Mouse (Mus musculus): Measurements from ENCODE around the gene Mettl16.
A peak's percentile ranks its signal among the peaks of the same experiment; 100 is the strongest.

The Mettl16 gene

DNA sequence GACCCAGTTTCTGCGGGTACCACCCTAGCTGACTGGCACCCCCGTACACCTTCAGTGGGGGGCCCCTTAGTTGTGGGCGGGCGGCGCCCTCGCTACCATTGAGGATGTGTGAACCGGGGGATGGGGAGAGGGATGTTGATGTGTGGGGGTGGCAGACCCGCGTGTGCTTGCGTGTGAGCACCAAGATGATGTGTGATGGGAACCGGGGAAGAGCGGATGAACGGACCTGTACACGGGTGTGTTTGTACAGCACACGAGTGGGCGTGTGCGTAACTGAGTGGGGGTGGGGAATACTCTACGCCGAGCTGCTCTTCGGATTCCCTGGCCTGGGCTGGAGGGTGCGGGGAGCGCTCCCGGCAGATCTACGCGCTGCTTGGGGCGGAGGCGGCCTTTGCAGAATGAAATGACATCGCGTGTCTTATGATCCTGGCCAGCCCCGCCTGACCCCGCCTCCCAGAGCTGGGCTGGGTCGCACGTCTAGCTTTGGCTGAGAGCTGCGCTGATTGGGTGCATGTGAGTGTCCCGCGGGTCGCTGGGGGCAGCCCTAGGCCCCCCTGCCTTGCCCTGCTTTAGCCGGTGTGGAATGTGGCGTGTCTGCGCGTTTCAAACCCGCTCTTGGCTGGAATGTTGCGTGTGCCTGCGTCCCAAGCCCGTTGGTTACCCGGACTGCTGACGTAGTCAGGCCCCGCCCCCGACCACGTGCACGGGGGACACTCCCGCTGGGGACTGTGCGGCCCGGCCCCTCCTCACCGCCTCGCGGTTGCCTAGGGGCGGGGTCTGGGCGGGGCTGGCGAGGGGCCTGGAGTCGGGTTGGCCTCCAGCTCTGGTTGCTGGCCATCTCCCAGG, 61.2 kb downstream of the Mettl16 start:
- DNase-seq (ENCODE audit: low spot score in 2 of 2): peak; percentile 99

DNA sequence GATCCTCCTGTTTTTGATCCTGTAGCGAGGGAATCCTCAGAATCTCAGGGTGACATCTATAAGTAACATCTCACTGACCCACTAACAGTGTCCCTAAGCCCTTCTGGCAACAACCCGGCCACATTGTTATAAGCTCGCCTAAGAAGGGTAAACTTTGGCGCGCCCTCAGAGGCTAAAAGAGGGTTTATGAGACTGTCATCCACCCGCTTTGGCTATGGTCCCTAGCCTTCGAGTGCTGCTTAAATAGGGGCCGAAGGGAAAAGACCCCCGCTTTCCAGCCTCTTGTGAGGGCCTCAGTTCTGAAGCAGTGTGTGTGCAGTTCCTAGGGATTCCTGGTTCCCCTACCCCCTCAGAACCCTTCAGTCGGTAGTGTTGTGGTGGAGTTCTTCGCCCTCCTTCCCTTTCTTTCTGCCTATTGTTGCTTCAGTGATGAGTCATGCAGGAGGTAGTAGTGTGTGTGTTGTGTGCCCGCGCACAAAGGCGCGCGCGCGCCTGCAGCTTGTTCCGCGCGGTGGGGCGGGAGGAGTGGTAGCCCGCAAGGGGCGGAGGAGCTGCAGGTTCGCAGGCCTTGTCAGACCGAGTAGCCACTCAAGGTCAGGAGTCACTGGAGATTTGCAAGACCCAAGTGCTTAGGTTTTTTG, 62.0 kb downstream of the Mettl16 start:
- DNase-seq (ENCODE audit: low spot score in 2 of 2): peak; percentile 46 to 65

DNA sequence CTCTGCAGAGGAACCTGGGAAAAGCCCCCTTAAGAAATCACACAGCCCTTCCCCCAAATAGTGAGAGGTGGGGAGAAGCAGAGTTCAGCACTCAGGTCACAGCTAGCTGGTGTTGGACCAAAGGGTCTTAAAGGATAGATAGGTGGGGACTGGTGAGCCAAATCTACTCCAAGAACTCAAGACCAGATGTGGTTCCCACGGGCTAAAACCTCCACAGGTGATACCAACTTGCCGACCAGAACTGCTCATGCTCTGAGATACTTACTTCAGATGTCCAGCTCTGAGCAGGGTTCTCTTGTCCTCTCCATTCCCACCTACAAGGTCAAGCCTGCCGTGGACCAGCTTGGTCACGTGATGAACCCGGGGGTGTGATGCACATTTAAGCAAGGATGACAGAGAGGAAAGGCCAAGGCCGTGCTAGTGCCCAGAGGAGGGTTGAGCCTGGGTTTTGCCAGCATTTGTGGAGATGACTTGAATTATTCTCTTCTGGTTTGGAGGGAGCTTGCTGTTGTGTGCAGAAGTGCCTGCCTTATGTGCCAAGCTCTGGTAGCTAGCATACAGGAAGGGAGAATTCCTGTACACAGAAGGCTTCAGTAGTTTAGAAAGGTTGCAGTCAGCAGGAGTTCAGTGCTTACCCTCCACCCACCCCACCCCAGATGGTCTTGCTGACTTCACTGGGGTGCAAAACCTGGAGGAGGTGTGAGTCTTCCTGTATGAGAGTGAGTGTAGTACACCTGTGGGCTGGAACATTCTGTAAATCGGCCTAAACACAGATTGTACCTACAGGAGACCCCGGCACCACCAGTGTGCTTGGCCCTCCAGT, 63.1 kb downstream of the Mettl16 start:
- DNase-seq (ENCODE audit: low spot score in 2 of 2): no peak

DNA sequence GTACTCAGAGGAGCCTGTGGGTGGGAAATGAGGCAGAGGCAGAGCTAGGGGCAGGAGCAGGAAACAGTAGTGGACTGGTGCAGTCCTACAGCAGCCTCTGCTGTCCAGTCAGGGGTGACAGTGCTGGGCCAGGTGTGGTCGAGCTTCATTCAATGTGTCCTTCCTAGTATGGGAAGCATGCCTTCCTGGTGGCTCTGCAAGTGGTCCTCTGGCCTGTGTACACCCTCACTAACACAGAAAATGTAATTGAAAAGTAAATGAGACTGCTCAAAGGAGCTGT, 63.7 kb downstream of the Mettl16 start:
- DNase-seq (ENCODE audit: low spot score in 2 of 2): no peak

DNA sequence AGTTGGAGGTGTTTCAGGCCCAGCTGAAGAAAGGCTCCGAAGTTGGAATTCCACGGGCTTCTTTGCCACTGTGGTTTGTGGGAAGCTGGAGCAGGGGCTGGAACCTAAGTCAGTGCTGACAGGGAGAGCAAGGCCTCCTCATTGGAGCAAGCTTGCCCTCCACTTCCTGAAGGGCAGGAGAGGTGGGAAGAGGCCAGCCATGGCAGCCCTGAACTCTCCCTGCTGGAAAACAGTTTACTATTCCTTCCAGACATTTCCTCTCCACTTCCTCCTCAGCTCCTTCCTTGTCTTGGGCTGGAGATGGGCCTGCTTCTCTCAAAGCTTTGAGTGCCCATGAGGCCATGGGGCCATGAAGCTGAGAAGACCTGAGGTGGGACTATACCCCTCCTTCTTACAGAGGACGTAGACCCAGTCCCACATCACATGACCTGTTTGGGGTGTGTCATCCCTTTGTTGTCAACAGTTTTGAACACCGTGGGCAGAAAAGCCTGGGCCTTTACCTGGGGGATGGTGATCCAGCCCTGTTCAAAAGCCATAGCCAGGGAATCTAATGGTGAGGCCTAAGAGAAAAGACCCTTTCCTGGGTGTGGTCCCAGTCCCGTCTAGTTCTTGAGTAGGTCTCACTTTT, 64.1 kb downstream of the Mettl16 start:
- no peak for DNase-seq (ENCODE audit: low spot score in 2 of 2)

DNA sequence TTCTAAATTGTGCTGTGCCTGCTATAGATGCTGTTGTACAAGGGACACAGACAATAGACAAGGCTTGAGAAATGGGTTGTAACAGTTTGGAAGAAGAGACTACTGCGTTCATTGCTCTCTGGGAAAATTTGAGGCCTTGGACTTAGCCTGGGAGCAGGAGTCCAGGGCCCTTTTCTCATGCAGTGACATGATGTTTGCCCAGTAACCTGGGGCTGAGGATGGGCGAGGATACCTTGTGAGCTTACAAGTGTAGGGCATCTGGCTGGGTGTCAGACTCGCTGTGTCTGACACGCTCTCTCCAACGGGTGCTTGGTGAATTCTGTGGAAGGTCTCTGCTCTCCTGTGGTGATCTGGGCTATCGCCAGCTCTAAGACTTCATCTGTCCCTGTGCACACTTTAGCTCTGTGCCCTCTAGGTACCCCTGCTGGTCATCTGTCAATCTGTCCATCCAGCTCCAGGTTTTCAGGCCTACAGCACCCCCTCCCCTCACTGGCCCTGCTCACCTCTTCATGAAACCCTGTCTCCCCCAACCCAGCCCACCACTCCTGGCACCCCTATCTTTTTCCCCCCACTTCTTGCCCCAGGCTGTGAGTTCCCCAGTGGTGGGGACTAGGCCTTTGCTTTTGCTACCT, 65.1 kb downstream of the Mettl16 start:
- DNase-seq (ENCODE audit: low spot score in 2 of 2): no peak

DNA sequence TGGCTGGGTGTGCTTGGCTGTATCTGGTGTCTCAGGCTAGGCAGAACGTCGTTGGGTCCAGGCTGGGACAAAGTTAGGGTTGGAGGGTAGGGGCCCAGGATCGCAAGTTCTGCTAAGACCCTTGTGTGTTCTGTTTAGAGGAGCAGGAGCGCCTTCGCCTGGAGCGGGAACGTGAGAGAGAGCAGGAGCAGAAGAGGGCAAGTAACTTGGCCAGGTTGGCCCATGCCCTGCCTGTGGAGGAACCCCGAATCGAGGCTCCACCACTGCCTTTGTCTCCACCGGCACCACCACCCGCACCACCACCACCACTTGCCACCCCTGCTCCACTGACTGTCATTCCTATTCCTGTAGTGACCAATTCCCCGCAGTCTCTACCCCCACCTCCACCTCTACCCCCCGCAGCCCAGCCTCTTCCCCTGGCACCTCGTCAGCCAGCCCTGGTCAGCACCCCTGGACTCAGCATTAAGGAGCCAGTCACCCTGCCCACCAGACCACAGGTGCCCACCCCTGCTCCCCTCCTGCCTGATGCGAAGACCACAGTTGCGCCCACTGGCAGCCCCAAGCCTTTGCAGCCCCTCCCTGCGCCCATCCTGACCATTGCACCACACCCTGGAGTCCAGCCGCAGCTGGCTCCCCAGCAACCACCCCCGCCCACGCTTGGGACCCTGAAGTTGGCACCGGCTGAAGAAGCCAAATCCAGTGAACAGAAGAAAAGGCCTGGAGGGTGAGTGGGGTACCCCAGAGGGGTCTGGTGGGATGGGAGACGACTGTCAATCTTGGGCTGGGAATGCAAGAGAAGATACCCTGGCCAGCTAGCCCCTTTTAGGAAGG, 65.8 kb downstream of the Mettl16 start:
- DNase-seq (ENCODE audit: low spot score in 2 of 2): no peak

DNA sequence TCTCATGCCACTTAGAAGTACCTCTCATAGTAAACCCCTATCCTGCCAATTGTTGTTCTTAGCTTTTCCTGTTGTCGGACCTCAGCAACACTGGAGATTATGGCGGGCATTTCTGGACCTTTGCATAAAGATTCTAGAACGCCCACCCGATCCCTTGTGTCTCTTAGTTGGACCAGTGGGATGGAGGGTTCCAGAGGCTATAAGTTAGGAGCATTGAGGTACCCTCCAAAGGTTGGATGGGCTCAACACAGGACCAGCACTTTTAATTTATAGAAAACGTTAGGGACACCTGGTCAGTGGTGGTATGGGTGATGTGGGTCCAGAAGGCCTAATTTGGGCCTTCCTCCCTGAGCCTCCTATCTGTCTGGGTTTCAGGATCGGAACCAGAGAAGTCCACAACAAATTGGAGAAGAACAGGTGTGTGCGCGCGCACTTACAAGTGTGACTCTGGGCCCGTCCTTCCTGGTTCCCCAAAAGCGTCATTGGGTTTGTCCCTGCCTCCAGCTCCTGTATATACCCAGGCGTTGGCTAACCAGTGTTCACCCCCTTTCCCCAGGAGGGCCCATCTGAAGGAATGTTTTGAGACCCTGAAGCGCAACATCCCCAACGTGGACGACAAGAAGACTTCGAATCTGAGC, 66.5 kb downstream of the Mettl16 start:
- DNase-seq (ENCODE audit: low spot score in 2 of 2): no peak

DNA sequence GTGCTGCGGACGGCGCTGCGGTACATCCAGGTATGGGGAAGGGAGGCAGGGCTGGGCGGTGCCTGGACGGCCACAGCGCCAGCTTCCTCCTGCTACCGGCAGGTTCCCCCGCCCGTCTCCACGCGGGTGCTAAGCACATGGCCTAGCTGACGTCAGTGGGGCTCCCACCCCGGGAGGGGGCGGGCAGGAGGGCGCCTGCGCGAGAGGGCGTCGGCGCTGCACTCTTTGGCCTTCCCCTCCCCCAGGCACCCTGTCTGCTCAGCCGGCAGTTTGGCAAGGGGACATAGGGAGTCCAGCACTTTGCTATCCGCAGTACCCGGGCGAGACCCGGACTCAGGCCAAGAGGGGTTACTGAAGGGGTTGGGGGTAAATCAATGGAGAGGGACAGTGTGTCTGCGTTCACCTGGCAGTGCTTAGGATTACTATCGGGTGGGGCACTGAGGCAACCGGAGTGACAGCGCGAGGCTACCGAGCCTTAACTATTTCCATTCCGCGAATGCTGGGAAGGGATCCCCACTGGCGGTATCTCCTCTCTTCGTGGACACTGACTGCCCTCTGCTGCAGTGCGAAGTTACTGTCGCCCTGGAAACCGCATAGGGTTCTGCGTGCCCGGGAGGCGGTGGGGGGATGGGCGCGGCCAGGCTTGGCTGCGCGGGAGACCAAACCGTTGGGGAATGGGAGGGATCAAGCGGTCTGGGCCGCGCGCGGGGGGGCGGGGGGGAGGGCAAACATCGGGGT, 67.2 kb downstream of the Mettl16 start:
- peak; percentile 94 for DNase-seq (ENCODE audit: low spot score in 2 of 2)

DNA sequence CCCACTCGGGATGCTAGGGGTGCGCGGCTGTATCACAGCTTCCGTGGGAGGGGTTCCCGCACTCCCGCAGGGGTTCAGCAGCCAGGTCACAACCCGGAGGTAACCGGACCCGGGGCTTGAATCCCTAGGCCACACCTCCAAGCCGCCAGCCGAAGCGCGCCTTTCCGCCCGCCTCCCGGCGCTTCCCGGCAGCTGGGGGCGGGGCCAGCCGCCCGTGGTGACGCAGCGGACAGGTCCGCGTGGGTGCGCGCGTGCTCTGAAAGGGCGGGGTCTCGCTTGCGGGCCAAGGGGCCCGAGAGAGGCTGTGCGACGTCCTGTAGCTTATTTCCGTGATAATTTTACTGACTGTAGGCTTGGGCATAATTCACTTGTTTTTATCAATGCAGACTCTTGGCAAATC, 67.8 kb downstream of the Mettl16 start:
- peak; percentile 91 to 94 for DNase-seq (ENCODE audit: low spot score in 2 of 2)

DNA sequence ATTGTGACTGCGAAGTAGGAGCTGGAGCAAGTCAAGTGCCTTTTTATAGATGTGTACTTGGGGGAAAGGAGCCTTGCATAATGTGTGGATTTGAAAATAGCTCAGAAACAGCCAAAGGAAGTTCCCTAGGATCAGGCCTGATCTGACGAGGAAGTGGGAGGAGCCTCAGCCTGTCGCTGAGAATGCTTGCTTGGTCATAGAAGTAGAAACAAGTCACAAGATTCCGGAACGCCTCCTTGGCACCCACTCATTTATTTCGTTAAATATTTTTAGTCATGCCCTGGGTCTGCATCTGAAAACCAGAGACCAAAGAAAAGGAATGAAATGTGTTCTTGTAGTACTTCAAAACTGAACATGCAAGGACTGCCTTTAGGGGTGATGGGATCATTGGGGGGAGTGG, 68.3 kb downstream of the Mettl16 start:
- peak in 1 of 2 experiments; percentile 64 for DNase-seq (ENCODE audit: low spot score in 2 of 2)

DNA sequence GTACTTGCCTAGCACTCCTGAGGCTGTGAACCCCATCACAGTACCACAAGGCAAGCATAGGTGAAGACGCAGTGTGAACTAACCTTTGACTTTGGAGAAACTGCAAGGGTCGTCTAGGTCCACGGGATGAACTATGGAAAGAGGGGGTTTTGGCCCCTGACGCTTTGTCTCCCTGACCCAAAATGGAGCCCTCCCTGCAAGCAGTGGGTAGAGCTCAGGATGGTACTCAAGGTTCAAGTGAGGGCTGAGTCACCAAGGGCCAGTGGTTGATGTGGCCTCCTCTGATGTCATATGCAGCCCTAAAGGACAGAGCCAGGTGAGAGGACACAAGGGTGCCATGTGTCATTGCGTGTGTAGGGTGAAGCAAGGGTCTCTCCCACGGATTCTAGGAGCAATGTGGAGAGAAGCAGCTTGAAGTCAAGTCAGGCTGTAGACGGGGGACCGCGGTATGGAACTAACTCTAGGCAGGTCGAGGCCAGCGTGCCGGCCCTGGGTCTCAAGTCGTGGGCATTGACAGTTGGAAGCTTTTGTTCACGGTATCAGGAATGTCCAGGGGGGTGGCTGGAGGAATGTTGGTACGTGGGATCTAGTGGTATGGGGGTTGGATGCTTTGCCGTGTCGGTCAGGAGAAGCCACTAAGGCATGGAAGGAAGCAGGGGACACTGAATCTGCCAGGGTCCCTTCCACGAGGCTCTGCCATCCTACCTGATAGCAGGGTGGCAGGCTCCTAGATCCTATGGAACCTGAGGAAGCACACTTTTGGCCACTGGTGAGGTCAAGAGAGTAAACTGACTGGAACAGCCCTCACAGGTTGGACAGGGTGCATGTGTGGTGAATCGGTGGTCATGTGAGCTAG, 69.5 kb downstream of the Mettl16 start:
- DNase-seq (ENCODE audit: low spot score in 2 of 2): no peak

DNA sequence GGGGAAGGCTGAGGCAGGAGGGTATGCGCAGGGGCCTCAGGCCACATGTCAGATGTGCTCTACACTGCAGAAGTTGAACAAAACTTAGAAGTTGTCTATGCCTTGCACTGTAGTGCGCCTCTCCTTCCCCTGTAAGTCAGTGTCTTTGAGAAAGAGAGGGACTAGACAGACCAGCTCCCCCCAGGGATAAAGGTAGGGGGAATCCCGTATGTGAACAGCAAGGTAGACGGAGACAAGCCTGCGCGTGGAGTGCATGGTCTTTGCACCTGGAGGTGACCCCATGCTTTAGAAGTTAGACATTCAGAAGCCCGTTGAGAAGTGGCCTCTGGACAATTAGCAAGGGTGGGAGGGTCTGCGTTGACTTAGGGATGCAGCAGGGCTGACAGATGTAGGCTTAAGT, 70.1 kb downstream of the Mettl16 start:
- no peak for DNase-seq (ENCODE audit: low spot score in 2 of 2)

DNA sequence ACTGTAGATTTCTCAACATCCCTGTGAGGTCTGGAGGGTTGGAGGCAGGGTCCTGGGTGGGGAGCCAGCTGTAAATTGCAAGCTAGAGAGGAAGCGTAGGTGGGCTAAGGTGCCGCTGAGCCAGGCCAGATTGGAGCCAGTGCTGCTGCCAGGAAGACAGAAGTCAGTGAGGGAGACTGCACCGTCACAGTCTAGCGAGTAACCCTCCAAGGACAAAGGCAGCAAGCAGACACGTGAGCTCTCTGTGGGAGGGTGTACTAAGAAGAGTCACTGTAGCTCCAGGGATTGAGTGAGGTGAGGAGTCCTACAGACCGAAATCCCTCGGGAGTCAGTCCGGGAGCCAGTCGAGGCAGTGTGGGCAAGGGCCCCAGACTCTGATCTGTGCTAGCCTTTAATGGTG, 70.7 kb downstream of the Mettl16 start:
- no peak for DNase-seq (ENCODE audit: low spot score in 2 of 2)

DNA sequence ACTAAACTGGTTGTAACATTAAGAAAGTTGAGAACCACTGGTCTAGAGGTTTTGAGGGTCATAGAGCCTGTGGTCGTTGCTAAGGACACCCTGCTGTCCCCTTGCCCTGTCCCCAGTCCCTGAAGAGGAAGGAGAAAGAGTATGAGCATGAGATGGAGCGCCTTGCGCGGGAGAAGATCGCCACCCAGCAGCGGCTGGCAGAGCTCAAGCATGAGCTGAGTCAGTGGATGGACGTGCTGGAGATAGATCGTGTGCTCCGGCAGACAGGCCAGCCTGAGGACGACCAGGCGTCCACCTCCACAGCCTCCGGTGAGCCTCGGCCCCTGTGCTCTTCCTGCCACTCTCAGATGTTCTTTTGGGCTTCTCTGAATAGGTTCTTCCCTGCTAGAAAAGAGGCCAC, 71.4 kb downstream of the Mettl16 start:
- DNase-seq (ENCODE audit: low spot score in 2 of 2): no peak

DNA sequence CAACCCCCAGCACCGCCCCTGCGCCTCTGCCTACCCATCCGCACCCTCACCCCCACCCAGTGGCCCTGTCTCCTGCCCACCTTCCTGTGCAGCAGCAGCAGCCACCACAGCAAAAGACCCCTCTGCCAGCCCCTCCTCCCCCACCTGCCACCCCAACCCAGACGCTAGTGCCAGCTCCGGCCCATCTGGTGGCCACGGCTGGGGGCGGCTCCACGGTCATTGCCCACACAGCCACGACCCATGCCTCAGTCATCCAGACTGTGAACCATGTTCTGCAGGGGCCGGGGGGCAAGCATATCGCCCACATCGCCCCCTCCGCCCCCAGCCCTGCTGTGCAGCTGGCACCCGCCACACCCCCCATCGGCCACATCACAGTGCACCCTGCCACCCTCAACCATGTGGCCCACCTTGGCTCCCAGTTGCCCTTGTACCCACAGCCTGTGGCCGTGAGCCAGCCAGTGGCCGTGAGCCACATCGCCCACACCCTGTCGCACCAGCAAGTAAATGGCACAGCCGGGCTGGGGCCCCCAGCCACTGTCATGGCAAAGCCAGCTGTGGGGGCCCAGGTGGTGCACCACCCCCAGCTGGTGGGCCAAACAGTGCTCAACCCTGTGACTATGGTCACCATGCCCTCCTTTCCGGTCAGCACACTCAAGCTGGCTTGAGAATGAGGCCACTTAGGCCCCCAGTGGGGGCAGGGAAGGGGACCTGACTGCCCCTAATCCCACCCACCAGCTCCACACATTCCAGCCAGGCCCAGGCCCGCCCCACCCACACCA, 72.2 kb downstream of the Mettl16 start:
- no peak for DNase-seq (ENCODE audit: low spot score in 2 of 2)

DNA sequence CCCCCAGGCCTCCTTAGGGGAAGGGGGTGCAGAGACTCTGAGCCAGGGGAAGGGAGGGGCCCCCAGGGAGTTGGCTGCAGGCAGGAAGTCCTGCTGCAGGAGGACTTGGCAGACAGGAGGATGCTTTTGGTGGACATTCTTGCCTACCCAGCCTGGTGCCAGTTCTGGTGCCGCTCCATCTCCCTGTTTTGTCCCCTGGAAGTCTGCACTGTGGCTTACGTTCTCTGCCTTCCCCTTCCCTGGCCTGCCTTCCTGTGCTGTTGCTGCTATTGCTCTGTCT, 72.7 kb downstream of the Mettl16 start:
- no peak for DNase-seq (ENCODE audit: low spot score in 2 of 2)

DNA sequence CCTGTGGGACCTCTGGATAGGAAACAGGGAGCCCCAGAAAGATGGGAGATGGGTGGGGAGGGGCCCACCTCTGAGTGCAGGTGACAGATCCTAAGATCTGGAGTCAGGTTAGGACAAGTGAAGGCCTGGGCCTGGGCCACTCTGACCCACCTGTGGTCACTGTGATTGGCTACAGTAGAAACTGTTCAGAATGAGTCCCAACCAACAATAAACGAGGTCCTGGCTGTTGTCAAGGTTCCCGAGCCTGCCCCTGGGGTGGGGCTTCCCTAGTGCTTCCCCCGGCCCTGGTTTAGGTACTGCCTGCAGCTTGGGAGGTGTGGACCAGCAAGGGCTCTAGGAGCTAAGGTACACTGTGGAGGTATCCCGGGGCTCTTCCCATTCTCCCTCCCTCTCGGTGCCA, 73.1 kb downstream of the Mettl16 start:
- DNase-seq (ENCODE audit: low spot score in 2 of 2): no peak
